Mouse (Mus musculus) Patski (cell line): ENCODE measurements around the gene Rps18. TPM values are rescaled to one million over a fixed set of nuclear protein-coding genes. Genes with fewer than 3 reads are reported as not detected.
A peak's percentile ranks its signal among the peaks of the same experiment; 100 is the strongest.

ENCODE experiments used
- ATAC-seq: fragments of 100-300 bp; one replicate; pipeline ENCODE4 v1.8.0; 2021
- CTCF ChIA-PET: fragments of 350-600 bp; sonication (Branson Sonifier 250); formaldehyde crosslinking; loops from one replicate; lab custom pipeline; 2022; ENCODE audit warnings: inconsistent platforms; lab: Charles Lee
- POLR2A ChIA-PET: fragments of 350-600 bp; sonication (Branson Sonifier 250); formaldehyde crosslinking; loops from one replicate; lab custom pipeline; 2022; ENCODE audit warnings: antibody characterized with exemption, inconsistent platforms; lab: Charles Lee
- DNase-seq: peaks from one replicate; pipeline ENCODE4 v3.0.0-alpha.2; 2011; ENCODE audit warnings: low read depth, low spot score
- H3K27me3 ChIP-seq: fragments of 371-371 bp; one replicate; pipeline ENCODE4 v1.5.1; 2021
- CTCF ChIP-seq: fragments of 100-300 bp; IDR thresholded peaks from one replicate; pipeline ENCODE4 v1.5.1; 2021
- in situ Hi-C: fragments of 300-500 bp; cut with MboI; formaldehyde crosslinking; loops from 3 replicates; pipeline ENCODE4 v1.11.1; 2018; ENCODE audit warnings: low pct_unique_long_range_greater_than_20kb, mixed read lengths
- polyA plus RNA-seq: library from polyadenylated mRNA; unstranded; gene quantifications from one replicate; pipeline ENCODE4 v1.2.3, GENCODE M21; 2021

Gene Rps18
- polyA plus RNA-seq, 1 experiment from 2014 or later, result 1,854 TPM

DNA sequence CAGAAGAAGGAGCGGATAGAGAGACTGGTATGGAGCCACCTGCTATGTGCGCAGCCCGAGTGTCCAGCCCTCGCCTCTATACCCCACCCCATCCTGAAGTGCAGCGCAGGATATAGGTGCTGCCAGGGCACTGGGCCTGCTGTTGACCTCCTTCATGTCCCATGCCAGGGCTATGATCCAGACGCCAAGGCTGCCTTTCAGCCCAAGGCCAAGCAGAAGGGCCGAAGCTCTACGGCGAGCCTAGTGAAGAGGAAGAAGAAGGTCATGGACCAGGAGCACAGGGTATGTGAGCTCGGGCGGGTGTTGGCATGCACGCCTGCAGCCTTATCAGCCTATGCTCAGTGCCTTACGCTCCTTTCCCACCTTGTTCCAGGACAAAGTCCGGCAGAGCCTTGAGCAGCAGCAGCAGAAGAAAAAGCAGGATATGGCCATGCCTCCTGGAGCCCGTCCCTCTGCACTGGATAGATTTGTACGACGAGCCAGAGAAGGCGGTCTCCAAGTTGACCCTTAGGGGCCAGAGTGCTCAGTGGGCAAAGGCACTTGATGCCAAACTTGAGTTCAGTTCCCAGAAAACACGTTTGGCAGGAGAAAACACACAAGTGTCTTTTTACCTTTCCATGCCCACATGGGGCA is 6.8 kb downstream of the Rps18 start:
- ATAC-seq (no peak), DNase-seq (no peak)
- ChIA-PET POLR2A (interaction anchor here (3.6 kb wide), 1 partner anchor 9 kb away, joined by 15 read pairs; the partner anchor contains the start of genes Pfdn6 and Wdr46), CTCF (interaction anchor here (1.2 kb wide), 1 partner anchor 10 kb away, joined by 4 read pairs; no protein-coding TSS in a partner anchor)
- no peak for TF ChIP-seq CTCF
- H3K27me3 ChIP-seq, result no peaks in the 10 kb centered on the region
- in situ Hi-C loops, result no loop called here

DNA sequence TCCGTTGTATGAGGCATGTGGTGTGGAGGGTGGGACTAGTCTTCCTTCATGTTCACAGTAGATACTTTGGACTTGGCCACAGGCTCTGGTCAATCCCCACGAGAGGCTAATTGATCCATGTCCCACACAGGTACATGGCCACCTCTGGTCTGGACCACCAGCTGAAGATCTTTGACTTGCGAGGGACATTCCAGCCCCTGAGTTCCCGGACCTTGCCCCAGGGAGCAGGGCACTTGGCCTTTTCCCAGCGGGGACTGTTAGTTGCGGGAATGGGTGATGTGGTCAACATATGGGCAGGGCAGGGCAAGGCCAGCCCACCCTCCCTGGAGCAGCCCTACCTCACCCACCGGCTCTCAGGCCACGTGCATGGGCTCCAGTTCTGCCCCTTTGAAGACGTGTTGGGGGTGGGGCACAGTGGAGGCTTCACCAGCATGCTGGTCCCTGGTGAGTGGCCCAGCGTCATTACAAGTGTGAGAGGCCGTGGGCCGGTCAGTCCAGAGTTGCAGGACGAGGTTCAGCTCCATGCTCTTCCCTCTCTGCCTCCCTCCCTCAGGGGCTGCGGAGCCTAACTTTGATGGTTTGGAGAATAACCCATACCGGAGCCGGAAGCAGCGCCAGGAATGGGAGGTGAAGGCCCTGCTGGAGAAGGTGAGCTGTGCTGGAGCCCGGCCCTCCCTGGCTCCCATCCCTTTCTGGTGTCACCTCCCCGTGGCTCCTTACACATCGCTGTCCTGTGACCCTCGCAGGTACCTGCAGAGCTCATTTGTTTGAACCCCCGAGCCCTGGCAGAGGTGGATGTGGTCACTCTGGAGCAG is 7.5 kb downstream of the Rps18 start:
- DNase-seq, result no peak
- POLR2A ChIA-PET, result interaction anchor here (3.6 kb wide), 1 partner anchor 9 kb away, joined by 15 read pairs; the partner anchor contains the start of genes Pfdn6 and Wdr46
- in situ Hi-C loops, result no loop called here
- no peaks in the 10 kb centered on the region for H3K27me3 ChIP-seq
- CTCF ChIA-PET, result no interaction called here
- ATAC-seq, result no peak
- TF ChIP-seq CTCF, result no peak

DNA sequence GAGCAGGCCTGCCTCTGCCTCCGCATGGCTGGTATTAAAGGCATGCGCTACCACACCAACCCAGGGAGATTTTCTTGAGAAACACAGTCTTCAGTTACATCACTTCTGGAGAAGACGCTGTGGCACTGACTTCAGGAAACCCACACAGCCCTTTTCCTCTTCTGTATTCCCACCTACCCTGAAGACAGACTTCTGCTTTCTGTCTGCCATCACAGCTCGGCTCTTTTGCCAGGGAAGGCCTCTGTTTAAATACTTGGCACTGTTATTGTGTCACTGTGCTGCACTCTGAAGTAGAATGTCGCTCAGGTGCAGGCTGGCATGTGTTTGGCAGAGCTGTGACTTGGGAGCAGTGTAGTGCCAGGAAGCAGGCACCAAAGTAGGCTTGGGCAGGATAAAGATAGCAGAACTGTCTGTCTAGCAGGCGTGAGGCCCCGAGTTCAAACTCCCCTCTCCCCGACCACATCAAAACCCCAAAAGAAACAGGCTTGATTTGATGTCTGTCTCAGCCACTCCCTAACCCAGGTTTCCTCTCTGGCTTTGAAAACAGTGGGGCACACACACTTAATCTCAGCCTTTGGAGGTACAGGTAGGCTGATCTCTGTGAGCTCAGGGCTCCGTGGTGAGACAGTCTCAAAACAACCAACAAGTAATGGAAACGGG is 8.2 kb downstream of the Rps18 start:
- ChIA-PET POLR2A (no interaction called here), CTCF (no interaction called here)
- no peak for TF ChIP-seq CTCF
- ATAC-seq (no peak), DNase-seq (no peak)
- in situ Hi-C loops, result no loop called here
- no peaks in the 10 kb centered on the region for H3K27me3 ChIP-seq

DNA sequence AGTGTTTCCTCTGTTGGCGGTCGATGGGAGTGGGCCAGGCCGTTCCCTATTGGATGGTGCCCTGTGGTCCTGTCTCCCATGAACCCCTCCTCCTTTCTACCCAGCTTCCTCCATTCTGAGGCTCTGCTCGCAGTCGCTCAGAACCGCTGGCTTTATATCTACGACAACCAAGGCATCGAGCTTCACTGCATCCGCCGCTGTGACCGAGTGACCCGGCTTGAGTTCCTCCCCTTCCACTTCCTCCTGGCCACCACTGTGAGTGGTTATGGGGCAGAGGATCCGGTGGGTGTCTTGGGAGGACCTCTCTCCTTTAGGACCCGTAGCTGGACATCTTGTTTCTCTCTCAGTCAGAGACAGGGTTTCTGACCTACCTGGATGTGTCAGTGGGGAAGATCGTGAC is 12.3 kb downstream of the Rps18 start:
- no peak for TF ChIP-seq CTCF
- DNase-seq, result no peak
- POLR2A ChIA-PET, result interaction anchor here (3.2 kb wide), 1 partner anchor 12 kb away, joined by 9 read pairs; the partner anchor contains the start of genes Rps18 and Vps52
- no peak for ATAC-seq
- CTCF ChIA-PET, result no interaction called here
- in situ Hi-C loops, result no loop called here
- no peaks in the 10 kb centered on the region for H3K27me3 ChIP-seq

DNA sequence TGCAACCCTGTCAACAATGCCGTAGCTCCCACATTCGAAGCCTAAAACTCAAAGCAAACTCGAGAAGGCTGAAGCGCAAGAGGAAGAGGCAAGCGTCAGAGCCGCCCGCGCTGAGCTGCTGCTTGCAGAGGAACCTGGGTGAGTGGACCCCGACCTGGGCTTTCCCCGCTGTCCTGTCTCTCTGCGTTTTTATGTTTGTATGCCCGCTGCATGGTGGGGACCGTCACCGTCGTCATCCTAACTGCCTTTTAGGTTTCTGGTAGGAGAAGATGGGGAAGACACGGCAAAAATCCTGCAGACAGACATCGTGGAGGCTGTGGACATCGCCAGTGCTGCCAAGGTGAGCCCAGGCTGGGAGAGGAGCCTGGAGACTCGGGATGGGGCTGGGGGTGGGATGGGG is 14.4 kb downstream of the Rps18 start:
- ChIA-PET CTCF (interaction anchor here (1.8 kb wide), 1 partner anchor 9 kb away, joined by 6 read pairs; the partner anchor contains the start of gene B3galt4), POLR2A (interaction anchor here (1.0 to 3.2 kb wide), 2 partner anchors 14 kb away, joined by 3 to 9 read pairs; partner anchors contain the start of genes Rps18 and Vps52)
- H3K27me3 ChIP-seq, result no peaks in the 10 kb centered on the region
- ATAC-seq (no peak), DNase-seq (no peak)
- no peak for TF ChIP-seq CTCF
- in situ Hi-C loops, result no loop called here

DNA sequence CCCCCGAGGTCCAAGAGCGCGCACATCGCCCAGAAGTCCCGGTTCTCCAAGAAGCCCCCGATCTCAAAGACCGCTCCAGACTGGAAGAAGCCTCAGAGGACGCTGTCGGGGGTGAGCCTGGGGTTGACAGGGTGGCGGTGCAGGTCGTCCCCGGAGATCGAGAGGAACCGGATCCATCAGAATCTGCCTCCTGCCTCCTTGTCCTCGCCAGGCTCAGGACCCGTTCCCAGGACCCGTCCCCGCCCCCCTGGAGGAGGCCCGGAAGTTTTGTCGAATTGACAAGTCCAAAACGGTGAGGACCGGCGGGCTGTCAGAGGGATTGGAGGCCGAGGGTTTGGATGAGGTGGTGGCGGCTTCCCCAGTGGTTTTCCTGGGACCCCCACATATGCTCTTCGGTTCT is 14.8 kb downstream of the Rps18 start:
- in situ Hi-C loops, result no loop called here
- ChIA-PET POLR2A (interaction anchor here (0.6 to 2.6 kb wide), 4 partner anchors 9 to 15 kb away, joined by 3 to 15 read pairs (median 6); partner anchors contain the start of genes B3galt4, Rps18 and Vps52), CTCF (interaction anchor here (0.9 to 1.8 kb wide), 5 partner anchors 10 to 43 kb away, joined by 3 to 6 read pairs (median 5); partner anchors contain the start of genes B3galt4, Rps18 and Vps52)
- no peak for DNase-seq
- TF ChIP-seq CTCF, result no peak
- H3K27me3 ChIP-seq, result no peaks in the 10 kb centered on the region
- ATAC-seq, result no peak

DNA sequence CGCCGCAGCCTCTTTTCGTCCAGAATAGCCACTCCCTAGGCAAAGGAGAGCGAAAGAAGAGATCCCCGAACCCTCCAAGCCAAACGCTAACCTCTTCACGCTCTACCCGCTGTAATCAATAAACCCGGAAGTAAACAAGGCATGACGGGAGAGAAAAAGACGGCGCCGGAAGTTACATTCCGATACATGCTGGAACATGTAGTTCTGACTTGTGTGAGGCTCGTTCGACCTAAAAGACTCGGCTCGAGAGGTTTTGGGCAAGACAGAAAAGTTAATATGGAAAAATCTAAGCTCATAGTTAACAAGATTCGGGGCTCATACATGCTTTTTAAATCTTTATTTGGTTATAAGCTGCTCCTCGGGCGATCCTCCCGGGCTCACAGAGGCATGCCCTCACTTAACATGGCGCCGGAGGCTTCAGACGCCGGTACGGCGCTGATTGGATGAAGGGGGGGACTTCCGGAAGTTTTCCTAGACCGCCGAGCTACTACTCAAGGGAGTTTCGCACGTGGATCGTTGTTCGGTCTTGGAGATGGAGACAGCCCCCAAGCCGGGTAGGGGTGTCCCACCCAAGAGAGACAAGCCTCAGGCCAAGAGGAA is 15.5 kb downstream of the Rps18 start, which contains the start of the genes Pfdn6 and Wdr46:
TSS of gene Pfdn6 (minus strand) at position 138 of the 600 bp plus-strand sequence.
TSS of gene Wdr46 (plus strand) at position 455 of the 600 bp plus-strand sequence.
- CTCF ChIA-PET, result interaction anchor here (0.9 to 1.8 kb wide), 5 partner anchors 9 to 43 kb away, joined by 3 to 6 read pairs (median 5); partner anchors contain the start of genes B3galt4, Rps18 and Vps52
- peak; percentile 77 for ATAC-seq
- TF ChIP-seq CTCF, result no peak
- POLR2A ChIA-PET, result interaction anchor here (0.6 to 2.6 kb wide), 4 partner anchors 9 to 15 kb away, joined by 3 to 15 read pairs (median 6); partner anchors contain the start of genes B3galt4, Rps18 and Vps52
- DNase-seq, result no peak
- in situ Hi-C loops, result no loop called here
- H3K27me3 ChIP-seq, result no peaks in the 10 kb centered on the region

DNA sequence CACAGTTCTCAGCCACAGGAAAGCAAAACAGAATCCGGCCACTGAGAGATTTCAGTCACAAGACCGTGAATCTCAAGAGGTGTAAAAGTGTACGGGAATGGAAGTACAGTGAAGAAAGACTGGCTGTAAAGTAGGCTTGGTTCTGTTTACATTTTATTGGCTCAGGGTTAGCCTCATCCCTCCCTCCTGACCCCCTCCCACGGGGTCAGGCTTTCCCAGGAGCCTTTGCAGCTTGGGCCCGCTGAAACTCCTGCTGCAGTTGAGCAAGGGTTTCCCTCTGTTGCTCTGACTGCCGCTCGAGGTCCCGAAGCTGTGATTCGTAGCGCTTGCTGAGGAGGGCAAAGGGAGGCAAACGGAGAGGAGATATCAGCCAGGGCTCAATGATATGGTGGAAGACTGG is 17.0 kb downstream of the Rps18 start:
- TF ChIP-seq CTCF, result no peak
- ATAC-seq (no peak), DNase-seq (no peak)
- ChIA-PET POLR2A (interaction anchor here (1.8 to 2.6 kb wide), 2 partner anchors 11 to 15 kb away, joined by 8 to 15 read pairs; partner anchors contain the start of gene B3galt4), CTCF (interaction anchor here (0.9 kb wide), 1 partner anchor 11 kb away, joined by 4 read pairs; no protein-coding TSS in a partner anchor)
- in situ Hi-C loops, result no loop called here
- no peaks in the 10 kb centered on the region for H3K27me3 ChIP-seq

DNA sequence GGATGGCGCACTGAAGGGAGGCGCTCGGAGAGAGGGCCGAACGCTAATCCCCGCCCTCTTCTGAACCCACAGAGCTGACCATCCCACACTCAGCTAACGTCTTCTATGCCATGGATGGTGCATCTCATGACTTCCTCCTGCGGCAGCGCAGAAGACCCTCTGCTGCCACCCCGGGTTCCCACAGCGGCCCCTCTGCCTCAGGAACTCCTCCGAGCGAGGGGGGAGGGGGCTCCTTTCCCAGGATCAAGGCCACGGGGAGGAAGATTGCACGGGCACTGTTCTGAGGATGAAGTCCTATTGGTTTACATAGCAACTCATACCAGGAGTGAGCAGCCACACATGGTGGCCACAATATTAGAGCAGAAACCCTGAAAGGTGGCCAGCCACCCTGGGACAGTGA is 18.8 kb downstream of the Rps18 start:
- ChIA-PET POLR2A (no interaction called here), CTCF (no interaction called here)
- H3K27me3 ChIP-seq, result no peaks in the 10 kb centered on the region
- no peak for TF ChIP-seq CTCF
- in situ Hi-C loops, result no loop called here
- no peak for DNase-seq
- ATAC-seq, result no peak
